Mouse (Mus musculus): ENCODE results near the gene Zfp423.

The Zfp423 gene

GRCm38 (mm10) chr8:87685392-87685791 is 274.0 kb downstream of the Zfp423 start:
- H3K4me3 ChIP-seq (replicated peaks; ENCODE audit: low read length), result no peak overlapping the region
- TF ChIP-seq POU5F1 (IDR thresholded peaks at IDR 0.05; ENCODE audit: borderline replicate concordance, low read length), result no peak
- no peak for TF ChIP-seq CTCF (conservative IDR thresholded peaks at IDR 0.05; ENCODE audit: low read length)
- TF ChIP-seq NANOG (IDR thresholded peaks at IDR 0.05; ENCODE audit: borderline replicate concordance, low read length), result no peak
- peaks cover 52% of the 10 kb centered on the region for H3K4me1 ChIP-seq (replicated peaks; ENCODE audit: low read depth, low read length)
- H3K36me3 ChIP-seq (ENCODE audit: insufficient read depth, low read length), result peaks cover 33% of the 10 kb centered on the region
- H3K9me3 ChIP-seq (ENCODE audit: low read length), result no peaks in the 10 kb centered on the region
- no peaks in the 10 kb centered on the region; the same call in 1 of the 2 replicates for H3K27me3 ChIP-seq (ENCODE audit: insufficient read depth, low read length)

GRCm38 (mm10) chr8:87682066-87682465 is 277.3 kb downstream of the Zfp423 start:
- H3K4me1 ChIP-seq (replicated peaks; ENCODE audit: low read depth, low read length), result peaks cover 34% of the 10 kb centered on the region
- TF ChIP-seq CTCF (conservative IDR thresholded peaks at IDR 0.05; ENCODE audit: low read length) (no peak), NANOG (IDR thresholded peaks at IDR 0.05; ENCODE audit: borderline replicate concordance, low read length) (no peak), POU5F1 (IDR thresholded peaks at IDR 0.05; ENCODE audit: borderline replicate concordance, low read length) (no peak)
- H3K4me3 ChIP-seq (replicated peaks; ENCODE audit: low read length), result no peak overlapping the region
- no peaks in the 10 kb centered on the region for H3K27me3 ChIP-seq (ENCODE audit: insufficient read depth, low read length)
- peaks cover 3% of the 10 kb centered on the region; the same call in 1 of the 2 replicates for H3K9me3 ChIP-seq (ENCODE audit: low read length)
- peaks cover 31% of the 10 kb centered on the region for H3K36me3 ChIP-seq (ENCODE audit: insufficient read depth, low read length)

- H3K9me3 ChIP-seq (ENCODE audit: low read length), result peaks cover 3% of the 10 kb centered on the region; the same call in 1 of the 2 replicates
- H3K4me1 ChIP-seq (replicated peaks; ENCODE audit: low read depth, low read length), result peaks cover 15% of the 10 kb centered on the region
- H3K4me3 ChIP-seq (replicated peaks; ENCODE audit: low read length), result no peak overlapping the region
- peaks cover 15% of the 10 kb centered on the region for H3K36me3 ChIP-seq (ENCODE audit: insufficient read depth, low read length)
- no peaks in the 10 kb centered on the region for H3K27me3 ChIP-seq (ENCODE audit: insufficient read depth, low read length)
- TF ChIP-seq NANOG (IDR thresholded peaks at IDR 0.05; ENCODE audit: borderline replicate concordance, low read length) (no peak), POU5F1 (IDR thresholded peaks at IDR 0.05; ENCODE audit: borderline replicate concordance, low read length) (no peak)
These were observed 279.4 kb downstream of the Zfp423 start for GRCm38 (mm10) chr8:87680034-87680433.

- peaks cover 12% of the 10 kb centered on the region for H3K36me3 ChIP-seq (ENCODE audit: insufficient read depth, low read length)
- H3K4me1 ChIP-seq (replicated peaks; ENCODE audit: low read depth, low read length), result peaks cover 13% of the 10 kb centered on the region
- peaks cover 3% of the 10 kb centered on the region; the same call in 1 of the 2 replicates for H3K9me3 ChIP-seq (ENCODE audit: low read length)
- no peak overlapping the region for H3K4me3 ChIP-seq (replicated peaks; ENCODE audit: low read length)
- H3K27me3 ChIP-seq (ENCODE audit: insufficient read depth, low read length), result no peaks in the 10 kb centered on the region
- TF ChIP-seq CTCF (conservative IDR thresholded peaks at IDR 0.05; ENCODE audit: low read length) (no peak), POU5F1 (IDR thresholded peaks at IDR 0.05; ENCODE audit: borderline replicate concordance, low read length) (no peak), NANOG (IDR thresholded peaks at IDR 0.05; ENCODE audit: borderline replicate concordance, low read length) (no peak)
These were observed 279.9 kb downstream of the Zfp423 start for GRCm38 (mm10) chr8:87679431-87680003.

GRCm38 (mm10) chr8:87675411-87675810 is 284.0 kb downstream of the Zfp423 start:
- Histone ChIP-seq H3K9me3 (ENCODE audit: low read length) (peaks cover 3% of the 10 kb centered on the region; the same call in 1 of the 2 replicates), H3K27me3 (ENCODE audit: insufficient read depth, low read length) (no peaks in the 10 kb centered on the region), H3K4me1 (replicated peaks; ENCODE audit: low read depth, low read length) (peaks cover 7% of the 10 kb centered on the region), H3K4me3 (replicated peaks; ENCODE audit: low read length) (no peak overlapping the region), H3K36me3 (ENCODE audit: insufficient read depth, low read length) (peaks cover 4% of the 10 kb centered on the region; the same call in 1 of the 2 replicates)
- no peak for TF ChIP-seq NANOG (IDR thresholded peaks at IDR 0.05; ENCODE audit: borderline replicate concordance, low read length)

- TF ChIP-seq CTCF (conservative IDR thresholded peaks at IDR 0.05; ENCODE audit: low read length) (no peak), NANOG (IDR thresholded peaks at IDR 0.05; ENCODE audit: borderline replicate concordance, low read length) (no peak), POU5F1 (IDR thresholded peaks at IDR 0.05; ENCODE audit: borderline replicate concordance, low read length) (no peak)
- no peaks in the 10 kb centered on the region for H3K27me3 ChIP-seq (ENCODE audit: insufficient read depth, low read length)
- H3K4me3 ChIP-seq (replicated peaks; ENCODE audit: low read length), result no peak overlapping the region
- H3K4me1 ChIP-seq (replicated peaks; ENCODE audit: low read depth, low read length), result no peaks in the 10 kb centered on the region
- H3K36me3 ChIP-seq (ENCODE audit: insufficient read depth, low read length), result peaks cover 4% of the 10 kb centered on the region; the same call in 1 of the 2 replicates
- H3K9me3 ChIP-seq (ENCODE audit: low read length), result peaks cover 3% of the 10 kb centered on the region; the same call in 1 of the 2 replicates
These were observed 285.2 kb downstream of the Zfp423 start for GRCm38 (mm10) chr8:87674157-87674556.

GRCm38 (mm10) chr8:87672214-87672613 is 287.2 kb downstream of the Zfp423 start:
- TF ChIP-seq POU5F1 (IDR thresholded peaks at IDR 0.05; ENCODE audit: borderline replicate concordance, low read length) (no peak), CTCF (conservative IDR thresholded peaks at IDR 0.05; ENCODE audit: low read length) (no peak), NANOG (IDR thresholded peaks at IDR 0.05; ENCODE audit: borderline replicate concordance, low read length) (no peak)
- H3K36me3 ChIP-seq (ENCODE audit: insufficient read depth, low read length), result no peaks in the 10 kb centered on the region; the same call in 1 of the 2 replicates

GRCm38 (mm10) chr8:87671209-87671970 is 288.0 kb downstream of the Zfp423 start:
- H3K4me1 ChIP-seq (replicated peaks; ENCODE audit: low read depth, low read length), result peaks cover 13% of the 10 kb centered on the region
- TF ChIP-seq CTCF (conservative IDR thresholded peaks at IDR 0.05; ENCODE audit: low read length) (no peak), NANOG (IDR thresholded peaks at IDR 0.05; ENCODE audit: borderline replicate concordance, low read length) (no peak), POU5F1 (IDR thresholded peaks at IDR 0.05; ENCODE audit: borderline replicate concordance, low read length) (no peak)

More at GRCm38 (mm10) chr8:87672214-87672613, 287.2 kb downstream of the Zfp423 start:
- Histone ChIP-seq H3K9me3 (ENCODE audit: low read length) (no peaks in the 10 kb centered on the region), H3K27me3 (ENCODE audit: insufficient read depth, low read length) (peaks cover 8% of the 10 kb centered on the region; the same call in 1 of the 2 replicates), H3K4me3 (replicated peaks; ENCODE audit: low read length) (no peak overlapping the region), H3K4me1 (replicated peaks; ENCODE audit: low read depth, low read length) (peaks cover 13% of the 10 kb centered on the region)

More at GRCm38 (mm10) chr8:87671209-87671970, 288.0 kb downstream of the Zfp423 start:
- Histone ChIP-seq H3K9me3 (ENCODE audit: low read length) (no peaks in the 10 kb centered on the region), H3K27me3 (ENCODE audit: insufficient read depth, low read length) (peaks cover 9% of the 10 kb centered on the region; the same call in 1 of the 2 replicates), H3K36me3 (ENCODE audit: insufficient read depth, low read length) (no peaks in the 10 kb centered on the region; the same call in 1 of the 2 replicates), H3K4me3 (replicated peaks; ENCODE audit: low read length) (no peak overlapping the region)
